Mouse (Mus musculus): ENCODE results near the gene Zfp410.

DNA sequence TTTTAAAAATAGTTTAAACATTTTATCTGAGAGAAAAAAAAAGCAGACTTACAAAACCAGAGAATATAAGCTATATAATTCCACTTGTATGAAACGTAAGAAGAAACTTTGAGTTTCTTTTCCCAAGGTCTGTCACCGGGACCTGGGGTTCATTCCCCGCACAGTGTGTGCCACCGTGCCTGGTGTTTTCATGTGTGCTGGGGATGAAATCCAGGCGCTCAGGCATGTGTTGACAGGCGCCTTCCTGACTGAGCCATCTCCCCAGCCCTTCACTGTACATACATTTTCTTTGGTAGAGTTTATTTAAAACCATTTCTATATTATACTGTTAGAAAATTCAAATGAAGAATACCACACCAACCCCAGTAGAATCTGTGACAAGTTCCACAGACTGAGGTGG lies 73.7 kb downstream of the Zfp410 start:
- TF ChIP-seq CTCF (IDR thresholded peaks at IDR 0.05; ENCODE audit: borderline replicate concordance, insufficient read depth, low read length) (no peak), POLR2A (IDR thresholded peaks at IDR 0.05; ENCODE audit: low read depth, low read length) (no peak)
